Mouse (Mus musculus): Measurements from ENCODE around the gene Cryzl2. TPM values are rescaled to one million over a fixed set of nuclear protein-coding genes. Genes with fewer than 3 reads are reported as not detected.
A peak's percentile ranks its signal among the peaks of the same experiment; 100 is the strongest.

Gene Cryzl2
- total RNA-seq, 1 experiment, result 6.9 TPM

DNA sequence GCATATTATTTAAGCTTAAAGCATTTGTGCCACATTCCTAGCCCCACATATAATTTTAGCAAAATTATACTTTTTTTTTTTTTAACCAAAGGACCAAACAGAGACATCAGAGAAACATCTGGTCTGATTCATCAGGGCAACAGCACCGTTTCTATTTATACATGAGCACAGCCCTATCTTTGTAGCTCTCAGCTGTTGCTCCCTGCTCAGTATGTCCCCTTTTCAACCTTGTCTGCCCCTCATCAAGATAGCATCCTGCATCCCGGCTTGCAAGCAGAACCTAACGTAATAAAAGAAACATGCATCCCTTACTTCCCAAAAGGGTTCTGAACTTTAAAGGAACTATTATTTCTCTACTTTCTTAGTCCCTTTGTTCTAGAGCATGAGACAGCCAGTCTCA lies 41.0 kb upstream of the Cryzl2 start:
- in situ Hi-C loops (cut with MboI; ENCODE audit: low sequenced_read_pairs in 2 of 2, unreplicated experiment in 2 of 2), result no loop called here
- H3K27ac ChIP-seq (ENCODE audit: insufficient read depth, low read depth, low read length, poor library complexity, severe bottlenecking), result peak overlapping the region; percentile 68; the same call in 1 of the 2 replicates
- H3K4me3 ChIP-seq (ENCODE audit: insufficient read depth in 1 of 2, low read depth in 1 of 2, low read length in 2 of 2, poor library complexity in 1 of 2, severe bottlenecking in 1 of 2), result no peak overlapping the region
- TF ChIP-seq MAFK (IDR thresholded peaks at IDR 0.05; ENCODE audit: insufficient read depth, low read depth, low read length), result no peak
- TF ChIP-seq CHD2 (IDR thresholded peaks at IDR 0.05; ENCODE audit: low read depth, low read length), result no peak
- no peak for TF ChIP-seq ZC3H11A (IDR thresholded peaks at IDR 0.05; ENCODE audit: borderline replicate concordance, low read depth, low read length)
- TF ChIP-seq ZNF384 (IDR thresholded peaks at IDR 0.05; ENCODE audit: low read depth, low read length), result no peak
- TF ChIP-seq HCFC1 (IDR thresholded peaks at IDR 0.05; ENCODE audit: borderline replicate concordance, insufficient read depth, low read length), result no peak
- H3K9ac ChIP-seq (ENCODE audit: insufficient read depth, low read depth, low read length, poor library complexity, severe bottlenecking), result no peak overlapping the region
- H3K9me3 ChIP-seq (ENCODE audit: control insufficient read depth, insufficient read depth, low read depth, low read length), result no peaks in the 10 kb centered on the region
- no peaks in the 10 kb centered on the region for H3K36me3 ChIP-seq (ENCODE audit: control insufficient read depth, insufficient read depth, low read length, poor library complexity, severe bottlenecking)
- no peak for DNase-seq (ENCODE audit: low read depth, low spot score)
- 0 out of 4 replicates have a peak, but pooled peaks cover 0 to 1% of the 10 kb centered on the region in 2 experiments for H3K4me1 ChIP-seq (ENCODE audit: control insufficient read depth in 2 of 2, insufficient read depth in 2 of 2, low read length in 2 of 2, poor library complexity in 1 of 2)

DNA sequence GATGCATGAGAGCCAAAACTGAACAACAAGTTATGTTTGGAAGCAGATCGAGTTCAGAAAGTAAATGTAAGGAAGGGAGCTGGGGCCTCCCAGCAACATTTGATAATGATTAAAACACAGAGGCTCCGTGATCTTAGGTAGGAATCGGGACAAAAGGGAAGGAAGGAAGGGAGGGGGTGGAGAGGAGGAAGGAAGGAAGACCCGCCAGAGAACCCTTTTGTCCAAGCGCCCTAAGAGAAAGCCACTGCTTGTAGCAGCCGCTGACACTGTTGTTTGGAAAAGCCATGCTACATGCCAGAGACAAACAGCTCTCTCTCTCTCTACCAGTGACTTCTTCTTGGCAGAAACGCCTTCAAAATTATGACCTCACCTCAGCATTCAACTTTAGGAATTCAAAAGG lies 40.5 kb upstream of the Cryzl2 start:
- in situ Hi-C loops (cut with MboI; ENCODE audit: low sequenced_read_pairs in 2 of 2, unreplicated experiment in 2 of 2), result no loop called here
- no peak overlapping the region for H3K9ac ChIP-seq (ENCODE audit: insufficient read depth, low read depth, low read length, poor library complexity, severe bottlenecking)
- no peak overlapping the region for H3K4me3 ChIP-seq (ENCODE audit: insufficient read depth in 1 of 2, low read depth in 1 of 2, low read length in 2 of 2, poor library complexity in 1 of 2, severe bottlenecking in 1 of 2)
- no peaks in the 10 kb centered on the region for H3K36me3 ChIP-seq (ENCODE audit: control insufficient read depth, insufficient read depth, low read length, poor library complexity, severe bottlenecking)
- TF ChIP-seq ZNF384 (IDR thresholded peaks at IDR 0.05; ENCODE audit: low read depth, low read length), result no peak
- no peak for TF ChIP-seq ZC3H11A (IDR thresholded peaks at IDR 0.05; ENCODE audit: borderline replicate concordance, low read depth, low read length)
- TF ChIP-seq MAFK (IDR thresholded peaks at IDR 0.05; ENCODE audit: insufficient read depth, low read depth, low read length), result no peak
- TF ChIP-seq CHD2 (IDR thresholded peaks at IDR 0.05; ENCODE audit: low read depth, low read length), result no peak
- TF ChIP-seq HCFC1 (IDR thresholded peaks at IDR 0.05; ENCODE audit: borderline replicate concordance, insufficient read depth, low read length), result no peak
- H3K4me1 ChIP-seq (ENCODE audit: control insufficient read depth in 2 of 2, insufficient read depth in 2 of 2, low read length in 2 of 2, poor library complexity in 1 of 2), result 0 out of 4 replicates have a peak, but pooled peaks cover 0 to 1% of the 10 kb centered on the region in 2 experiments
- no peaks in the 10 kb centered on the region for H3K9me3 ChIP-seq (ENCODE audit: control insufficient read depth, insufficient read depth, low read depth, low read length)
- DNase-seq (ENCODE audit: low read depth, low spot score), result no peak
- peak overlapping the region; percentile 68; the same call in 1 of the 2 replicates for H3K27ac ChIP-seq (ENCODE audit: insufficient read depth, low read depth, low read length, poor library complexity, severe bottlenecking)

DNA sequence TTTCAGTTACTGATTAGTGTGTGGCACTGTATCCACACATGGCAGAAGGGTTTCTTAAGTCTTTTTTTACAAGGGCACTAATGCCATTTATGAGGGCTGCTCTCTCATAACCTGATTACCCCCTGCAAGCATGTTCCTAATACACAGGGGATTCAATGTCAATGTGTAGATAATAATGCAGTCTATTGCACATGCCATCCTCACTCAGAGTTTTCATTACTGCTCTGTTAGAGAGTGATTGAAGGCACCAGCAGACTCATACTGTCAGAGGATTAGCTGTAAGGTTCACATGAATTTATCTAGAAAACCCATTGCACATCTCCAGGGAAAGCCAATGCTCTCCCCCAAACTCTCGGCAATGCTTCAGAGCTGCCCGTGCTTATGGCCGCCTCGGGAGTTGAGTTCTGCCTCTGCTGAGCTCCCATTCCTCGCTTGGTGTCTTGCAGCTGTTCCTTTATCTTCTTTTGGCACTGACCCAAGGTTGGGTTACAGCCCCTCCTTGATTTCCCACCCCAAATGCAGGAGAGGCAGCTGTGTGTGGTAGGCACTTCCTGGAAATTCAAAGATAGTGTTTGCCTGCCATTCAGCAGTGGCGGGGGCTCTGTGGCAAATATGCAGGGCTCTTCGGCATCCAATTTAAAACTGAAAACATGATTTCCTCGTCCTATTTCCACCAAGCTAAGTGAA lies 32.5 kb upstream of the Cryzl2 start:
- no peak for DNase-seq (ENCODE audit: low read depth, low spot score)
- no peak for TF ChIP-seq CHD2 (IDR thresholded peaks at IDR 0.05; ENCODE audit: low read depth, low read length)
- no peak for TF ChIP-seq ZNF384 (IDR thresholded peaks at IDR 0.05; ENCODE audit: low read depth, low read length)
- TF ChIP-seq MAFK (IDR thresholded peaks at IDR 0.05; ENCODE audit: insufficient read depth, low read depth, low read length), result no peak
- no peak for TF ChIP-seq ZC3H11A (IDR thresholded peaks at IDR 0.05; ENCODE audit: borderline replicate concordance, low read depth, low read length)
- no peak for TF ChIP-seq HCFC1 (IDR thresholded peaks at IDR 0.05; ENCODE audit: borderline replicate concordance, insufficient read depth, low read length)
- in situ Hi-C loops (cut with MboI; ENCODE audit: low sequenced_read_pairs in 2 of 2, unreplicated experiment in 2 of 2), result no loop called here
- Histone ChIP-seq H3K4me3 (ENCODE audit: insufficient read depth in 1 of 2, low read depth in 1 of 2, low read length in 2 of 2, poor library complexity in 1 of 2, severe bottlenecking in 1 of 2) (no peak overlapping the region), H3K9ac (ENCODE audit: insufficient read depth, low read depth, low read length, poor library complexity, severe bottlenecking) (no peak overlapping the region), H3K9me3 (ENCODE audit: control insufficient read depth, insufficient read depth, low read depth, low read length) (no peaks in the 10 kb centered on the region), H3K36me3 (ENCODE audit: control insufficient read depth, insufficient read depth, low read length, poor library complexity, severe bottlenecking) (no peaks in the 10 kb centered on the region), H3K4me1 (ENCODE audit: control insufficient read depth in 2 of 2, insufficient read depth in 2 of 2, low read length in 2 of 2, poor library complexity in 1 of 2) (peaks cover 0 to 2% of the 10 kb centered on the region in 2 experiments; a peak in 1 of 4 replicates), H3K27ac (ENCODE audit: insufficient read depth, low read depth, low read length, poor library complexity, severe bottlenecking) (no peak overlapping the region)

DNA sequence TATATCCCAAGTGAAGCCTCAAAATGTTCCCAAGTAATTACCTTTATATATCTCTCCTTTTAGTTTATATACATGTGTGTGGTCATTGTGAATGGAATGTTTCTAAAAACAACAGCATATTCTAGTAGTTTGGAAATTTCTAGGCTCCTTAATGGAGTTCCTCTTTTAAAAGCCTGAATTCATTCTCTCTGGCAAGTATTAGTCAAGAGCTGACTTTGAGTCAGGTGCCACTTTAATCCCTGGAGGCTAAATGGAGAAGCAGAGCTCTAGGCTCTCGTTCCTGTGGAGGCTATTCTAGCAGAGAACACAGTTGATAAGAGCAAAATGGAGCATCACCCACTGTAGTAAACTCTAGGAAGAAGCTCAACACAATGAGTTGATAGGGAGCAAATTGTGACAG lies 31.4 kb upstream of the Cryzl2 start:
- H3K9ac ChIP-seq (ENCODE audit: insufficient read depth, low read depth, low read length, poor library complexity, severe bottlenecking), result no peak overlapping the region
- H3K27ac ChIP-seq (ENCODE audit: insufficient read depth, low read depth, low read length, poor library complexity, severe bottlenecking), result no peak overlapping the region
- H3K36me3 ChIP-seq (ENCODE audit: control insufficient read depth, insufficient read depth, low read length, poor library complexity, severe bottlenecking), result no peaks in the 10 kb centered on the region
- H3K9me3 ChIP-seq (ENCODE audit: control insufficient read depth, insufficient read depth, low read depth, low read length), result no peaks in the 10 kb centered on the region
- DNase-seq (ENCODE audit: low read depth, low spot score), result no peak
- no peak overlapping the region for H3K4me3 ChIP-seq (ENCODE audit: insufficient read depth in 1 of 2, low read depth in 1 of 2, low read length in 2 of 2, poor library complexity in 1 of 2, severe bottlenecking in 1 of 2)
- in situ Hi-C loops (cut with MboI; ENCODE audit: low sequenced_read_pairs in 2 of 2, unreplicated experiment in 2 of 2), result no loop called here
- TF ChIP-seq MAFK (IDR thresholded peaks at IDR 0.05; ENCODE audit: insufficient read depth, low read depth, low read length), result no peak
- peaks cover 0 to 2% of the 10 kb centered on the region in 2 experiments; a peak in 1 of 4 replicates for H3K4me1 ChIP-seq (ENCODE audit: control insufficient read depth in 2 of 2, insufficient read depth in 2 of 2, low read length in 2 of 2, poor library complexity in 1 of 2)

Data from ES-E14 (cell line).